Mouse (Mus musculus) frontal cortex, postnatal 10 days (tissue): Measurements from ENCODE around the gene Cntn4.
A peak's percentile ranks its signal among the peaks of the same experiment; 100 is the strongest.

Source experiments
- DNase-seq, 2 experiments: peaks; one replicate each; pipeline ENCODE4 v3.0.0; 2022; ENCODE audit warnings: low spot score in 2 of 2, mixed read lengths in 1 of 2

Gene Cntn4

DNA sequence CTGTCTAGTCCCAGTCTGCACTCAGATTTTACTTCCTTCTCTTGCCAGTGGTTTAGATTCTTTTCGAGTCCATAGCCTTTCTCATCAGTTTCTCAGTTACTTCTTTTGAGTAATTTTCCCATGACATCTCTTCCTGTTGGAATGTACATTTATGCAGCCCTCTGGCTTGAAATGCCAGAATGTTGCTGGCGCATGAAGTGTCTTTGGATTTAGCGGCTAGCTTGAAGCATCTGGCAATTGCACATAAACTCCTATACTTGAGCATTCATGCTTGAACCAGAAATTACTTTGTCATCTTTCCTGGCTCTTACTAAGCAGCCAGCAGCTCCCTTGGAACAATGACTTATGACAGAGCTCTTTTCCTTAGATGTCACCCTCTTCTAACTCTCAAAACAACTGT lies 965.6 kb downstream of the Cntn4 start:
- no peak for DNase-seq

DNA sequence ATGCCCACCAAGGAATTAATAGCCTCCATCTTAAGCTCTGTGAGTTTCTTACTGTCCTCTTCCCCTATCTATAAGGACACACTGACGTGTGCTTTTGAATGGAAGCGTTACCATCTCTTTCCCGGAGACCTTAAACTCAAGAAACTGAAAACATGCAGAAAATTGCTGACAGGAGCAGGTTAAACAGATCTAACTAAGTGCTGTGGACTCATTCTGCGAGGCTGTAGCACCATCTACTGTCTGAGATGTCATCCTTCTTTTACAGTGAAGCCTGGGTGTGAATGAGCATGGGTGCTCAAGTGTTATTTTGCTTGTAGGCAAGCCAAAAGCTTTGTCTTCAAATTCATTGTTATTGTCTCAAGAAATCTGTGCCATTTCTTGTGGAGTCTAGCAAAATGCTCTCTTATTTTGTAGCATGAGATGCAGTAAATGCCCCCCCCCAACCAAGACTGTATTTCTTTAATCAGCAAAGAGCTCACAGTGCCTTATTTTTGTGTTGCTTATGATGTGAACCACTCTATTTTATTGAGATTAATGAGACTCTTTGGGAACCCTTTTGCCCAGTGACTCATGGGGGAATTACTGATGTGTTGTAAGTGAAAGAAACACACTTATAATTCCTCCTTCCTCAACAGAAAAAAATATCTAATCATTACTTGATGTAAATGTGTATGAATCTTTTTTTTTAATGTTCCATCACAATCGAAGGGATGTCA lies 968.2 kb downstream of the Cntn4 start:
- peak; percentile 21 to 56 for DNase-seq

DNA sequence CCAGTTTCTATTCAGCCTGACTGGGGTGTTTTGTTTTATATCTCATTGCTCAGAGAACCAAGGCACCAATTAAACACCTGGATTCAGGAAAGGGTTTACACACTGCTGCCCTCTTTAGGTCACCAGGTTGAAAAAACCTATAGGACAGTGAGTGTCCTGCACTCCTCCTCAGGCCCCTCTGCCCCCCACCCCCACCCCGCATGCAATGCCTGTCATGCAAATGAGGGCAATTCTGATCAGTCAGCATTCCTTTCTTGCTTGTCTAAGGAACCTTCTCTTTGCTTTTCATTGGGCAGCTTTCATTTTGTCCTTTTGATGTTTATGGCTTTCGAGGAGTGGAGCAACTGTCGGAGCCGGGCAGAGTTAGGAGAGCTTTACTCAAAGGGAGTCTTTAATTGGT lies 969.5 kb downstream of the Cntn4 start:
- no peak for DNase-seq

DNA sequence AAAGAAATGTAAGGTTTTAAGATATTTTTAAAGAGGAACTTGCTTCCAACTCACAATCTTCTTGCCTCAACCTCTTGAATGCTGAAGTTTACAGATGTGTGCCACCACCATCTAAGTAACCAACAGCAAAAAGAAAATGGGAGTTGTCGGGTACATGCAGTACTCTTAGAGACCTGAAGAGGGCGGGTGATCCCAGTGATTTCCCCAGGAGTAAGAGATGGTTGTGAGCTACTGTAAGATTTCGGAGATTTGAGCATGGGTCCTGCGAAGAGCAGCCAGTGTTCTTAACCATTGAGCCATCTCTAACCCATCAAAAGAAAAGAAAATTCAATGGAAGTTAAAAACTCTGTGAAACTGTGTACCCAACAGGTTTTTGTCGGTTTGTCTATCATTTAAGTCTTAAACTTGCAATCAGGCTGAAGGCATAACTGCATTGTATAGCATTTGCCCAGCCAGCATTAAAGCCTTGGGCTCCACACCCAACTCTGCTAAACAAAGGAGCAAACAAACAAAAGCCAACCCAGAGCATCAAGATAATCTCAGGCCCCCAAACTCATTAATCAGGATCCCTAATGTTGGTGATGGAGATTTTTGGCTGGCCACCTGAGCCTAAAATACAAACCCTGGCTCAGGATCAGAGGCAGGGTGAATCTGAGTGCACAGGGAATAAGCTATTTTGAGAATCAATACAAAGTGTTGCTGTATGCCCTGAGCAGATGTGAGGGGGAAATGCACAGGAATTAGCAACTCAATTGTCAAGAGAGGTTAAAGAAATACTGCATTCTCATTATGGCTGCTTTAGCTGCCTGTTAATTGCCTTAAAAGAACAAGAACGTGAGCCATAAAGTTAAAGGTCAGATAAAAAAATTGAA lies 986.6 kb downstream of the Cntn4 start:
- peak in 1 of 2 experiments; percentile 22 for DNase-seq

DNA sequence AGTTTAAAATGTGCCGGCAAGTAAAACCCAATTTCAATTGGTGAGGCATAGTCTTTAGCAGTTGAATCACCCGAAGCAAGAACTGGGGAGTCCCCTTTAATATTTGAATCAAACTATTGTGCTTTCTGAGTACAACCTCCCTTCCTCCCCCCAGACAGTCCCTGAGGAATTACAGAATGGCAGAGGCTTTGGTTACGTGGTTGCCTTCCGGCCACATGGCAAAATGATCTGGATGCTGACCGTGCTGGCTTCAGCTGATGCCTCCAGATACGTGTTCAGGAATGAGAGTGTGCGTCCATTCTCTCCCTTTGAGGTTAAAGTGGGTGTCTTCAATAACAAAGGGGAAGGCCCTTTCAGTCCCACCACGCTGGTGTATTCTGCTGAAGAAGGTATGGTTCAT lies 998.1 kb downstream of the Cntn4 start:
- DNase-seq = no peak

DNA sequence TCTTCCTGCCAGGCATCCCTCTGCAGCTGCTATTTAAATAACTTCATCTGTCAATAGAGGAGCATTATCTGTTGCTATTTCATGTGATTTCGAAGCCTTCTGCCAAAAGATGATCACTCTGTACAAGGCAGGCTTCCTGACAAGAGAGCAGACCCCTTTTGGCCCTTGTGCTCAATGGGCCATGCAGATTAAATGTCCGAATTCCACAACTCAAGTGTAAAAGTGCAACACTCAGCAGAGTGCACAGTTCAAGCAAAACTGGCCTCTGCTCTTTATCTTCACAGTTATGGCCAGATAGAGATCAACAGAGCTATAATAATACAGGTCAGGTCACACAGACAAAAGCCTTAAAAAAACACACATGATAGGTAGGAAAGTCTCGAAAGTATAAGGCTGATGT lies 1024.5 kb downstream of the Cntn4 start:
- no peak for DNase-seq

DNA sequence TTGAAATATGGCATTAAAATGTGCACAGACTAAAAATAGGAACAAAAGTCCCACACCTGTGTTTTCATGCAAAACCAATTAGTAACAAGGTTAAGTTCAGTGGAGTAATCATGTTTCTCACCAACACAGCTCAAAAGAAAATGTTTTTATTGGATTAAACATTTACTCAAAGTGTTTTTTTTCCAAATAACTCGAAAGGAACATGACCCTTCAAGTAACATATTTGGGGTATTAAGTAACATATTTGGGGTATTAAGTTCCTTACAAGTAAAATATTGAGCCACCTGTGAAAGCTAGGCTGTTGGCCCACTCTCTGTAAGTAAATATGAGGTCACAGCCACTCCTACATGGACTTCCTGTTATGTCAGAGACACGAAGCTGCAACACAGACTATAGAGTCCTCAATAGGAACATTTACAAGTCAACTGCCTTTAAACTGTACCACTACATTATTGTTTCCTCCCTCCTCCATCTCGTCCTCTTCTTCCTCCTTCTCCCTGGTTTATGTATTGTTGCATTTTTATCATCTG lies 1028.1 kb downstream of the Cntn4 start:
- DNase-seq = no peak

DNA sequence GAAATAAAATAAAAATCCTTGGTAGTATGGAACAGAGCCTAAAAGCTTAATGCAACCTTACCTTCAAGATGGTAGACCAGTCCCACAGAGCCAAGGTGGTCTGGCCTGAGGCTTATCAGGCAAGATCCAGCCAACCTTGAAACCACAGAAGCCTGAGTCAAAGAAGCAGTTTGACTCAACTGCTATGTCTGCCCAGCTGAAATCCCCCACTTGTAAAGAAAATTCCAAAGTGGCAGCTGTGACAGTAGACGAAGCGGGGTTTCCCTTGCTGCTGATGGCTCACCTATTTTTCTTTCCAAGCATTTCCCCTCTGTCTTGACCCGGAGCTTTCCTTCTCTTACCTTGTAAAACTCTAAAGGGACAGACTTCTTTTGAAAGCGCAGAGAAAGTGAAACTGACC lies 1048.2 kb downstream of the Cntn4 start:
- no peak for DNase-seq

DNA sequence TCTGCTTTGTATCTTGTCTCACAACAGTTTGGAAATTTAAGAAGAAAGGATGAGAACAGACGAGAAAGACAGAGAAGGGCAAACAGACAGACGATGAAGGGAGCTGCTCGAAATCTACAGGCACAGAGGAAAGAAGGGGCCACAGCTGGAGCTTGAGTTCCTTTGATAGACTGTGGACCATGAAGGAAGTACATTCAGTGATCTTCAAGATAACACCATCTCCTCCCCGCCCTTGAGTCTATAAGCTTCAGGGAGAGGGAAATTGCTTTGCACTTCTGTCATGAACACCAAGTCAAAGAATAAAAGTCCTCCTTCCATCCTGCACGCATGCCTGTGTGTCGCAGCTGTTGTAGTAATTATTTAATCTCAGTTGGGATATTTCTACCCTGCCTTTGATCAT lies 1048.6 kb downstream of the Cntn4 start:
- no peak for DNase-seq

DNA sequence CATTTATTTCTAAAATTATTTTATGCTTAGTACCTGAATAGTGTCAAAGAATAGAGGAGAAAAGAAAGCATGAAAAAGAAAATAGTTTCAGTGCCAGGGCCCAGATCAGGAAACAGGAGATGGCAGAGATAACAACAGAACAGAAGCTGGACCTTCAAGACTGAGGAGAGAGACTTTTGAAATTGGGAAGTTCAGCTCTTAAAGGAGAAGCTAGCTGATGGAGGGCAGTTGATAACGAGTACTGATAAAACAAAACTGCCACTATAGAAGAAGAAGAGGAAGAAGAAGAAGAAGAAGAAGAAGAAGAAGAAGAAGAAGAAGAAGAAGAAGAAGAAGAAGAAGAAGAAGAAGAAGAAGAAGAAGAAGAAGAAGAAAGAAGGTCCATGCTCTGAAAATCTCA lies 1050.2 kb downstream of the Cntn4 start:
- no peak for DNase-seq

DNA sequence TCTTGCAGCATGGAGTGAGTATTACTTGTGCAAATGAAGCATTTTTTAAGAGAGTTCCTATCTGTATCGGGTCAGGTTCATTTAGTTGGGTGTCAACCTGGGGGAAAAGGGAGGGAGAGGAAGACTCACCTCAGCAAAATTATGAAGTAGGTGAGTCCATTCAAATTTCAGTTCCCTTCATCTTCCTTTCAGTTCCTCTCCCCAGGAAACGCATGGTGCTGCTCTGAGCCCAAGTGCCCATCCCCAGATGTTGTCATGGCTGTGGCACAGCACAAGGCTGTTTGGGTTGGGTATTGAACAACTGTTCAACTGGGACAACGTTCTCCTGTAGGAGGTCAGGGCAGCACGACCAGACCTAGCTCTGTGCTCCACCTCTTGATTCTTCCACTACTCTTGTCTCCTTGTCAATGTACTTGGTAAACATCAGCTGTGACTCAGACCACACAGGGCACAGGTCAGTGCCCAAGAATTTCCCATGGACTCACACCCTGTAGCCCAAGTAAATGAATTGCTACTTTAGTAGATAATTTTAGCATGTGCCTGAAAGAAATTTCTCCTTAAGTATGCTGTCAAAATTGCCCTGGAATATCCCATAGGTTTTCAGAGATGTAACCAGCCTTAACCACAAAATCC lies 1052.3 kb downstream of the Cntn4 start:
- DNase-seq = no peak

DNA sequence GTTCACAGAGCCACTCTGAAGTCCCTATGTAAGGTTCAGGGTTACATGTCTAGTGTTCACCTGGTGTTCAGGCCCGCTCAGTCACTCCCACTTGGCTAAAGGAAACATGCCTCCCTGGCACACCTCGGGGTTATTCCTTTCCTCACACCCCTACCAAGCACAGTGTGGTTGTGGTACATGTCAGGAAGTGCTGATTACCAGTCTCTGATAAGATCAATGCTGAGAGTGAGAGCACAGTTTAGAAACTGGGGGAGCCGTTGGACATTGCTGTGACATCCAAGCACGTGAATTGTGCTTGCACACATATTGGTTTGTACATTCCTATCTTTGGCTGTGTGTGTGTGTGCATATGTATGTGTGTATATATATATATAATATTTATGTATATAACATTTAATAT lies 1055.1 kb downstream of the Cntn4 start:
- DNase-seq = no peak

DNA sequence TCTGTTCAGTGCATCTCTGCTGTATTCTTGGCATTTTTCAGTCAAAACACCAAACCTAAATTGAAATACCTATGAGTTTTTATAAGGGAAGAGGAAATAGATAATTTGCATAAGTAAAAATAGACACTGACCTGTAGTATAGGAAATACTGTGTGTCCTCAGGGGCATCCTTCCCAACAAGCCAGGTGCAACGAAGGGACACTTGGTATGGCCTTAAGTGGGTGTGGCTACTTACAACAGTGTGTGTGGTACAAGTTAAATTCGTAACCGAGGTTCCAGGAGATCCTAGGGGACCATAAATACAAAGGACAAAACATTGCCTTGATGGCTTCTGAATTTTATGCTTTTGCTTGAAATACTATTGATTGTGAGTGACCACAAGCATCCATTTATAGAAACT lies 1060.8 kb downstream of the Cntn4 start:
- no peak for DNase-seq

DNA sequence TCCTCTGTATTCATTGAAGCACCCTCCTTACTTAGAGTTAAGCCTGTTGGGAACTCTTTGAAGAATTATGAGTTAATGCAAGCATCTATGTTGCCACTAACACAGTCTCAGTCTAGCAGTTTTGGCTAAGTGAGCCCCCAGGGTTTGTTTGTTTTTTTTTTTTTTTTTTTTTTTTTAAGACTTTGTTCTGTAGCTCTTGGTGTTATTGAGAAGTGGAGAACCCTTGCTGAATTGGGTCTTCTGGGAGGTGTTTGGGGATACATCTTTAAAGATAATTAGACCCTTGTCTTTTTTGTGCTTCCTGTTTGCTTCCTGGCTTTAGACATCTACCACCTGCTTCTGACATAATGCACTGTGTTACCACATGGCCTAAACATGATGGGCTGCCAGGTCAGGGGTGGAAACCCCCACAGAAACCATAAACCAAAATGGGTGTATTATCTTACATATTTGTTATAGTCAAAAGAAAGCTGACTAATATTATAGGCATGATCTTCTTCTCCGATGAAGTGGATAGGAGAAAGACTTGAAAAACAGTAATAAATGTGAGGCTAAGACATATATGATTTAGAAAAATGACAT lies 1062.9 kb downstream of the Cntn4 start:
- DNase-seq = no peak

DNA sequence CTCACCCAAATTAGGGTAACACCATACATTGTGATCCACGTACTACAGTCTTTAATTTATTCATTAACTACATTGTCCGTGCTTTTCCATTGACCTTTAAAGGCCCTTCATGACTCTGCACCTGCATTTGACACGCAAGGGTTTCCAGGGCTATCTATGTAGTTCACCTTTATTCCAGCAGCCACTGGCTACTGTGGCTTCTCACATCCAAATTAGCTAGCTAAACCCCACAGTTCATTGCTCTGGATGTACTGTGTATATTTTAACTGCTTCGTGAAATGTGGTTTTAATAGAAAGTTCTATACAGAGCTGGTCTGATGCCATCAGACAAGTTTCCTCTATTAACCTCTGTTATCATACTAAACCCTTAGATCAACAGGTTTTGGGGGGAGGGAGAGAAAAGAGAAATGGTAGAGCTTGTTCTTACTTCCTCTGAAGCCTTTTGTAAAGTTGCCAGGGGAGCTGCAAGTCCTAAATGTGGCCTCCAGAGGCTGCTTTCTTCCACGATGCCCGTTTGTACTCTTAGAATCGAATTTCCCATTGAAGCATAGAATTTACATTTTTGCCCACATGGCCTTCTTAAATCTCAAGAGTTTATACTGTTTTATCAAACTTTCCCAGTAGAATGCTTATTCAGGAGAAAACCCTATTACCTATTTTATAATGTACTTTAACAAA lies 1066.2 kb downstream of the Cntn4 start:
- DNase-seq = no peak

DNA sequence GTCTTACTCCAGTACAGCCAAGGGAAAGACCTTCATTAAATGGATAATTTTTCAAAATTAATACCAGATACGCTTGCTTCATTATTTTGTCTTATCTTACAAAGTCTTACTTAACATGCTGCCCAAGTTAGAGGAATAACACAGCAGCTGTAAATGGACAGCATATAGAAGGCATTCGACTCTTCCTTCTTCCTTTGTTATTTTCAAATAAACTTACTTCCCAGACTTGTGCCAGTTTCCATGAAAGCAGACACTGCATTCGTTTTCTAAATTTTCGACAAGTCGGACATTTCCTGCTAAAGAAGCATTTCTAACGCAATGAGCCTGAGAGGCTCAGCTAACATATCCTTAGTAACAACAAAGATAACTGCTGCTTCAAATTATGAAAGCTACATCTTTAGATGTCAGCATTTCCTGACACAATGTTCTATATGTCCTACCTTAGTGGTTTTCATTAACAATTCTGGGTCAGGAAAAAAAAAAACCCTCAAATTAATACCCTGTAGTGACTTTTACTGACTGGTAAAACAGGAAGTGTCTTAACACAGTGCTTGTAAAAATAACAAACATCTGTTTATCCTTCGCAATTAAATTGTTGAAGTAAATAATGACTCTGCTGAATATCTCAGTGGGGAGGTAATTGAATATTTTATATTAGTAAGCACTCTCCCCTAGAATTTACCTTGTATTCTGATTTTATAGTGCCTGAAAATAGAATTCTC lies 1068.4 kb downstream of the Cntn4 start:
- DNase-seq = no peak

DNA sequence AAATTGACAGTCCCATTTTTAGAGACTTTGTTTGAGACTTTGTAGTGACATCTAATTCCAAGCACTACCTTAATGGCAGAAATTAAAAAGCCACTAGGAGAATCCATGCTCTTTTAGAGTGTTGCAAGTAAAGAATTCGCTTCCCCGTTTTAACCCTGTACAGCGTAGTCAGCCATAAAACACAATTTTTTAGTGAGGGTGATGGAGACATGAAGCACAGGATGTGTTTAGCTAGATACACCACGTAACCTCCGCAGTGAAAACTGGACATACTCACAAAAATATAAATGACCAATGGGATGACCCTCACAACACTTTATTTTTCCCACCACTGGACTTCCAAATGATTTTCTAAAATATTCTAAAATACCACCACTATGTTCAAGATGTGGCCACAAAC lies 1069.8 kb downstream of the Cntn4 start:
- DNase-seq = no peak

DNA sequence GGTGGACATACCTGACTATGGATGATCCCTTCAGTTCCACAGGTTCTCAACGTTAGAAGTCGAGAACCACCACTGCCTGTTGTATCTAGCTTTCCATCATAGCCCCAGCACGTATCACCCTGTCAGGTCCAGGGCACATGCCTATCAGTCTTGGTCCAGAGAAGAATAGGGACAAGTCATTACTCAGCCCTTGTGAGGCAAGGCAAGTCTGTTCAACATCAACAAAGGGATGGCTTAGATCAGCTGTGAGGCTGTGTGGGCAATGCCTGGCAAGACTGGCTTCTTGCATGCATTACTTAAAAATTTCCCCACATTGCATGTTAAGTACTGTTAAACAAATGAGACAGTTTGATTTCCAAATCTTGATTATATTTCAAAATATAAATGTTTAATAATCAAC lies 1070.3 kb downstream of the Cntn4 start:
- no peak for DNase-seq
